Mouse (Mus musculus) heart, embryonic 10.5 days (tissue): ENCODE data around the gene Sf1. TPM values are rescaled to one million over a fixed set of nuclear protein-coding genes. Genes with fewer than 3 reads are reported as not detected.

Experiments
- DNase-seq: peaks from one replicate; pipeline ENCODE4 v3.0.0-alpha.2; 2017; ENCODE audit warnings: low spot score
- H3K27ac ChIP-seq: fragments of 300-500 bp; sonication (generic); 2 replicates; pipeline ENCODE4 v1.5.1; 2016; ENCODE audit warnings: mild to moderate bottlenecking
- H3K27me3 ChIP-seq: fragments of 300-500 bp; sonication (generic); 2 replicates; pipeline ENCODE4 v1.6.1; 2016; ENCODE audit warnings: mild to moderate bottlenecking; ENCODE audit not compliant: poor library complexity, insufficient read depth, severe bottlenecking
- H3K36me3 ChIP-seq: fragments of 300-500 bp; sonication (generic); 2 replicates; pipeline ENCODE4 v1.6.1; 2016; ENCODE audit warnings: mild to moderate bottlenecking, moderate library complexity
- H3K4me1 ChIP-seq: fragments of 300-500 bp; sonication (generic); 2 replicates; pipeline ENCODE4 v1.6.1; 2016; ENCODE audit warnings: mild to moderate bottlenecking
- H3K4me3 ChIP-seq: fragments of 300-500 bp; sonication (generic); 2 replicates; pipeline ENCODE4 v1.5.1; 2016; ENCODE audit warnings: mild to moderate bottlenecking, moderate library complexity
- H3K9me3 ChIP-seq: fragments of 300-500 bp; sonication (generic); 2 replicates; pipeline ENCODE4 v1.6.1; 2016; ENCODE audit warnings: mild to moderate bottlenecking, moderate library complexity
- WGBS: fragments of 180-500 bp; shearing (Covaris S2); methylation state at CpG from one replicate; pipeline ENCODE4 v1.1.7; 2016; 5-methylcytosine and 5-hydroxymethylcytosine counted together
- polyA plus RNA-seq: library from polyadenylated mRNA; unstranded; fragments of >200 nt; fragmentation: Nextera tagmentation; extraction: Ambion mirVana; gene quantifications from 2 replicates; pipeline ENCODE4 v1.2.1, GENCODE M21; 2016

The Sf1 gene
- polyA plus RNA-seq, 1 experiment from 2014 or later: 146 TPM

- Histone ChIP-seq H3K36me3 (peaks cover 100% of the 10 kb centered on the region), H3K27me3 (no peaks in the 10 kb centered on the region), H3K4me3 (no peak overlapping the region), H3K9me3 (no peaks in the 10 kb centered on the region), H3K27ac (no peak overlapping the region), H3K4me1 (peaks cover 12% of the 10 kb centered on the region)
- 89% methylated on average over 2 of the region's 2 CpGs for WGBS
- DNase-seq: no peak
Observed at GRCm38 (mm10) chr19:6370175-6370574, 6.7 kb downstream of the Sf1 start.

- H3K36me3 ChIP-seq: peaks cover 100% of the 10 kb centered on the region
- no peak for DNase-seq
- H3K4me3 ChIP-seq: no peak overlapping the region
- no peaks in the 10 kb centered on the region for H3K27me3 ChIP-seq
- H3K27ac ChIP-seq: no peak overlapping the region
- 0 out of 2 replicates have a peak, but pooled peaks cover 6% of the 10 kb centered on the region for H3K4me1 ChIP-seq
- H3K9me3 ChIP-seq: no peaks in the 10 kb centered on the region
- WGBS: 88% methylated on average over 3 of the region's 3 CpGs
Observed at GRCm38 (mm10) chr19:6372433-6372832, 8.9 kb downstream of the Sf1 start.

GRCm38 (mm10) chr19:6373539-6374400 lies 10.3 kb downstream of the Sf1 start:
- H3K36me3 ChIP-seq: peaks cover 100% of the 10 kb centered on the region
- H3K27me3 ChIP-seq: no peaks in the 10 kb centered on the region
- H3K9me3 ChIP-seq: no peaks in the 10 kb centered on the region
- H3K4me3 ChIP-seq: no peak overlapping the region
- H3K4me1 ChIP-seq: 0 out of 2 replicates have a peak, but pooled peaks cover 6% of the 10 kb centered on the region
- H3K27ac ChIP-seq: no peak overlapping the region
- peak; percentile 84 for DNase-seq
- 58% methylated on average over 12 of the region's 12 CpGs for WGBS

- no peaks in the 10 kb centered on the region for H3K27me3 ChIP-seq
- DNase-seq: no peak
- H3K4me3 ChIP-seq: no peak overlapping the region
- no peaks in the 10 kb centered on the region for H3K9me3 ChIP-seq
- H3K27ac ChIP-seq: no peak overlapping the region
- H3K4me1 ChIP-seq: 0 out of 2 replicates have a peak, but pooled peaks cover 6% of the 10 kb centered on the region
- over 99% methylated on average over 10 of the region's 10 CpGs for WGBS
- H3K36me3 ChIP-seq: peaks cover 100% of the 10 kb centered on the region
Observed at GRCm38 (mm10) chr19:6374571-6374970, 11.1 kb downstream of the Sf1 start.

GRCm38 (mm10) chr19:6375423-6376254 lies 12.1 kb downstream of the Sf1 start:
- Histone ChIP-seq H3K27me3 (no peaks in the 10 kb centered on the region), H3K9me3 (no peaks in the 10 kb centered on the region), H3K27ac (no peak overlapping the region), H3K36me3 (peaks cover 92% of the 10 kb centered on the region), H3K4me3 (no peak overlapping the region), H3K4me1 (0 out of 2 replicates have a peak, but pooled peaks cover 6% of the 10 kb centered on the region)
- WGBS: 94% methylated on average over 41 of the region's 42 CpGs
- DNase-seq: no peak

- no peak for DNase-seq
- Histone ChIP-seq H3K4me1 (0 out of 2 replicates have a peak, but pooled peaks cover 6% of the 10 kb centered on the region), H3K36me3 (peaks cover 89% of the 10 kb centered on the region), H3K9me3 (no peaks in the 10 kb centered on the region), H3K4me3 (no peak overlapping the region), H3K27me3 (no peaks in the 10 kb centered on the region), H3K27ac (no peak overlapping the region)
- 78% methylated on average over 14 of the region's 14 CpGs for WGBS
Observed at GRCm38 (mm10) chr19:6376255-6376564, 12.7 kb downstream of the Sf1 start.

- 85% methylated on average over 2 of the region's 2 CpGs for WGBS
- Histone ChIP-seq H3K9me3 (no peaks in the 10 kb centered on the region), H3K27ac (no peak overlapping the region), H3K4me3 (no peak overlapping the region), H3K27me3 (no peaks in the 10 kb centered on the region), H3K4me1 (0 out of 2 replicates have a peak, but pooled peaks cover 6% of the 10 kb centered on the region), H3K36me3 (peaks cover 84% of the 10 kb centered on the region)
- DNase-seq: no peak
Observed at GRCm38 (mm10) chr19:6376643-6377042, 13.2 kb downstream of the Sf1 start.

- Histone ChIP-seq H3K27me3 (no peaks in the 10 kb centered on the region), H3K9me3 (no peaks in the 10 kb centered on the region), H3K36me3 (peaks cover 76% of the 10 kb centered on the region), H3K4me3 (no peak overlapping the region), H3K4me1 (peaks cover 11% of the 10 kb centered on the region; the same call in 1 of the 2 replicates), H3K27ac (peak overlapping the region; percentile 10; the same call in 1 of the 2 replicates)
- DNase-seq: no peak
- WGBS: 83% methylated on average over 11 of the region's 11 CpGs
Observed at GRCm38 (mm10) chr19:6377327-6378040, 14.0 kb downstream of the Sf1 start.

- no peak for DNase-seq
- 90% methylated on average over 9 of the region's 9 CpGs for WGBS
- H3K4me1 ChIP-seq: peaks cover 38% of the 10 kb centered on the region
Observed at GRCm38 (mm10) chr19:6380411-6381166, 17.1 kb downstream of the Sf1 start.

GRCm38 (mm10) chr19:6381238-6381637 lies 17.7 kb downstream of the Sf1 start:
- H3K27ac ChIP-seq: no peak overlapping the region
- no peaks in the 10 kb centered on the region for H3K27me3 ChIP-seq
- WGBS: 91% methylated on average over 5 of the region's 5 CpGs
- DNase-seq: no peak
- peaks cover 40% of the 10 kb centered on the region for H3K36me3 ChIP-seq
- no peaks in the 10 kb centered on the region for H3K9me3 ChIP-seq
- H3K4me3 ChIP-seq: no peak overlapping the region
- peaks cover 45% of the 10 kb centered on the region for H3K4me1 ChIP-seq

More at GRCm38 (mm10) chr19:6380411-6381166, 17.1 kb downstream of the Sf1 start:
- Histone ChIP-seq H3K4me3 (no peak overlapping the region), H3K36me3 (peaks cover 45% of the 10 kb centered on the region), H3K27ac (no peak overlapping the region), H3K9me3 (no peaks in the 10 kb centered on the region), H3K27me3 (no peaks in the 10 kb centered on the region)

GRCm38 (mm10) chr19:6382323-6382924 lies 18.9 kb downstream of the Sf1 start:
- peak overlapping the region; percentile 88; the same call in 1 of the 2 replicates for H3K27ac ChIP-seq

More at GRCm38 (mm10) chr19:6382323-6382924, 18.9 kb downstream of the Sf1 start:
- no peak for DNase-seq
- peaks cover 39% of the 10 kb centered on the region for H3K36me3 ChIP-seq
- H3K4me1 ChIP-seq: peaks cover 50% of the 10 kb centered on the region
- H3K4me3 ChIP-seq: no peak overlapping the region
- no peaks in the 10 kb centered on the region for H3K9me3 ChIP-seq
- 78% methylated on average over 4 of the region's 4 CpGs for WGBS
- H3K27me3 ChIP-seq: peaks cover 8% of the 10 kb centered on the region; the same call in 1 of the 2 replicates
